Mouse (Mus musculus) cerebellum, postnatal 4 days (tissue): ENCODE measurements around the gene Dcst2.
A peak's percentile ranks its signal among the peaks of the same experiment; 100 is the strongest.

ENCODE experiments used
- DNase-seq, 2 experiments: peaks; one replicate each; pipeline ENCODE4 v3.0.0; 2022; ENCODE audit warnings: low spot score in 2 of 2, mixed read lengths in 1 of 2

The Dcst2 gene

GRCm38 (mm10) chr3:89331561-89331960 lies 30.2 kb upstream of the Dcst2 start:
- no peak for DNase-seq

- no peak for DNase-seq
Measured at GRCm38 (mm10) chr3:89332013-89332412, 29.8 kb upstream of the Dcst2 start.

- peak in 1 of 2 experiments; percentile 66 for DNase-seq
Measured at GRCm38 (mm10) chr3:89332476-89332875, 29.3 kb upstream of the Dcst2 start.

GRCm38 (mm10) chr3:89333053-89333452 lies 28.7 kb upstream of the Dcst2 start:
- peak in 1 of 2 experiments; percentile 72 for DNase-seq

- DNase-seq: no peak
Measured at GRCm38 (mm10) chr3:89336529-89336928, 25.2 kb upstream of the Dcst2 start.

- DNase-seq: no peak
Measured at GRCm38 (mm10) chr3:89337062-89337720, 24.6 kb upstream of the Dcst2 start.

GRCm38 (mm10) chr3:89337721-89338578 lies 23.8 kb upstream of the Dcst2 start, which contains the start of gene Efna4:
Gene Efna4, minus strand, starts transcription at chr3:89338028.
- DNase-seq: peak in 1 of 2 experiments; percentile 42

GRCm38 (mm10) chr3:89339416-89339815 lies 22.4 kb upstream of the Dcst2 start:
- peak in 1 of 2 experiments; percentile 83 for DNase-seq

- peak; percentile 72 to 90 for DNase-seq
Measured at GRCm38 (mm10) chr3:89340465-89340864, 21.3 kb upstream of the Dcst2 start.

GRCm38 (mm10) chr3:89341794-89342193 lies 20.0 kb upstream of the Dcst2 start:
- DNase-seq: no peak

- peak in 1 of 2 experiments; percentile 41 for DNase-seq
Measured at GRCm38 (mm10) chr3:89343279-89343678, 18.5 kb upstream of the Dcst2 start.

GRCm38 (mm10) chr3:89346815-89347540 lies 14.8 kb upstream of the Dcst2 start:
- DNase-seq: no peak

GRCm38 (mm10) chr3:89347916-89348315 lies 13.9 kb upstream of the Dcst2 start:
- no peak for DNase-seq

GRCm38 (mm10) chr3:89348911-89349868 lies 12.6 kb upstream of the Dcst2 start:
- DNase-seq: peak in 1 of 2 experiments; percentile 26

- DNase-seq: peak; percentile 84 to 93
Measured at GRCm38 (mm10) chr3:89349869-89350501, 11.8 kb upstream of the Dcst2 start, which contains the start of gene Adam15. Gene Adam15, minus strand, starts transcription at chr3:89349996.

- DNase-seq: no peak
Measured at GRCm38 (mm10) chr3:89351271-89351670, 10.5 kb upstream of the Dcst2 start.

GRCm38 (mm10) chr3:89354816-89355511 lies 6.8 kb upstream of the Dcst2 start:
- DNase-seq: peak; percentile 76 to 85

GRCm38 (mm10) chr3:89355512-89355902 lies 6.3 kb upstream of the Dcst2 start:
- DNase-seq: no peak

GRCm38 (mm10) chr3:89356029-89356428 lies 5.7 kb upstream of the Dcst2 start:
- DNase-seq: no peak

- no peak for DNase-seq
Measured at GRCm38 (mm10) chr3:89359630-89360029, 2.1 kb upstream of the Dcst2 start.
